Mouse (Mus musculus) layer of hippocampus, adult 18-20 months (tissue): ENCODE measurements at regions not wholly inside any gene's neighbourhood (a gene's known extent, or its start where the extent isn't known, plus 50 kb on each side); places are given as distances from the start of the nearest gene placed in this dataset.
A peak's percentile ranks its signal among the peaks of the same experiment; 100 is the strongest.

Source experiments
- DNase-seq, 2 experiments: peaks; one replicate each; pipeline ENCODE4 v3.0.0; 2022; ENCODE audit warnings: low spot score in 2 of 2

DNA sequence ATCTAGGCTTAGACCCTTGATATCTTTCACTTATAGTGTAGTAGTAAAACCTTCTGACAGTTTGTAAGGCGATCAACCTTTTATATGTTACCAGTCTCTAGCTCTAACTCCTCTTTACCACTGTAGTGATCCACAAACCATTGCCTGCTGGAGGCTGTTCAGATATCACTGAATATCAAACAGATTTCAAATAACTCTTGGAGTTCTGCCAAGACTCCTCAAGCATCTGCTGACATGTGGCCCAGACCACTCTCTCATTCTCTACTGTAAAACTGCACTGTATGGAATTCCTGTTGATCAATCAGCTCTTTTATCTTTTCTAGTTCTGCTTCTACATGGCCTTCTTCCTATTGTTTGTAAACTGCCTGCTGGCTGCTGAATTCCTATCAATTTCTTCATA, 389.2 kb downstream of the Lrfn5 start:
- DNase-seq = no peak

DNA sequence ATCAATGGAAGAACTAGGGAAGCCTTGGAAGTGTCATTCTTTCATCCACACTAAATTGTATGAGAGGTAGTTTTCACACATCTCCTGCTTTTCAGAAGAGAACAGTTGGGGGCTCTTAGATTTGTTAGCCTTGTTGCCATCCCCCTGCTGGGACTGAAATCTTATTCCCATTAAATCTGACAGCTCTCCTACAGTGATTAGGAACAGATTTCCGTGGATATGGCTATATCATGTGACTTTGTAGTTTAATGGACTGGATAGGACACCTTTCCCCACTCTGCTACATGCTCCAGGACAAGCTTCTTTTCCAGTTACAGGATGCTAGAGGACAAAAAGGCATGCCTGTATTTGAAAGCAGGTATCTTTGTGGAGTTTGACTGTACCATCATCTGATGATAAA, 400.4 kb downstream of the Lrfn5 start:
- no peak for DNase-seq

- peak in 1 of 2 experiments; percentile 26 for DNase-seq
Observed at GRCm38 (mm10) chr12:61925266-61925861, 402.4 kb downstream of the Lrfn5 start.
